Mouse (Mus musculus) lung, embryonic 14.5 days (tissue): ENCODE measurements around the gene Tspan9. TPM values are rescaled to one million over a fixed set of nuclear protein-coding genes. Genes with fewer than 3 reads are reported as not detected.

Experiments used
- ATAC-seq: fragments of 200-750 bp; cut with Nextera tagmentation; 2 replicates; pipeline ENCODE4 v1.8.0; 2017; ENCODE audit warnings: mild to moderate bottlenecking, moderate TSS enrichment, moderate library complexity; ENCODE audit not compliant: insufficient read depth
- DNase-seq: peaks from one replicate; pipeline ENCODE4 v3.0.0-alpha.2; 2015
- H3K27ac ChIP-seq: fragments of 300-500 bp; sonication (generic); 2 replicates; pipeline ENCODE4 v1.5.1; 2014; ENCODE audit warnings: low read depth, mild to moderate bottlenecking, moderate library complexity
- H3K27me3 ChIP-seq: fragments of 300-500 bp; sonication (generic); 2 replicates; pipeline ENCODE4 v1.6.1; 2014; ENCODE audit warnings: low read length, control low read depth; ENCODE audit not compliant: insufficient read depth
- H3K36me3 ChIP-seq: fragments of 300-500 bp; sonication (generic); 2 replicates; pipeline ENCODE4 v1.6.1; 2014; ENCODE audit warnings: control low read depth; ENCODE audit not compliant: insufficient read depth
- H3K4me1 ChIP-seq: fragments of 300-500 bp; sonication (generic); 2 replicates; pipeline ENCODE4 v1.6.1; 2014; ENCODE audit warnings: antibody characterized with exemption, control low read depth; ENCODE audit not compliant: insufficient read depth
- H3K4me2 ChIP-seq: fragments of 300-500 bp; sonication (generic); 2 replicates; pipeline ENCODE4 v1.6.1; 2014; ENCODE audit warnings: mild to moderate bottlenecking
- H3K4me3 ChIP-seq: fragments of 300-500 bp; sonication (generic); 2 replicates; pipeline ENCODE4 v1.5.1; 2014; ENCODE audit warnings: low read depth, low read length
- H3K9ac ChIP-seq: fragments of 300-500 bp; sonication (generic); 2 replicates; pipeline ENCODE4 v1.6.1; 2014
- H3K9me3 ChIP-seq: fragments of 300-500 bp; sonication (generic); 2 replicates; pipeline ENCODE4 v1.6.1; 2016; ENCODE audit warnings: low read depth, low read length, control low read depth
- CTCF ChIP-seq: IDR thresholded peaks from 2 replicates; pipeline ENCODE4 v1.5.1; 2016; ENCODE audit warnings: antibody characterized with exemption, low read depth
- WGBS: fragments of 180-500 bp; shearing (Covaris S2); extraction: QIAGEN DNeasy Blood & Tissue Kit; methylation state at CpG from one replicate; pipeline ENCODE4 v1.1.7; 2014; 5-methylcytosine and 5-hydroxymethylcytosine counted together
- polyA plus RNA-seq: library from polyadenylated mRNA; unstranded; fragments of >200 nt; fragmentation: Nextera tagmentation; extraction: Ambion mirVana; gene quantifications from 2 replicates; pipeline ENCODE4 v1.2.1, GENCODE M21; 2014

Gene Tspan9
- polyA plus RNA-seq, 1 experiment from 2014 or later, result 118 TPM

- DNase-seq, result no peak
- no peak overlapping the region for H3K9ac ChIP-seq
Observed at GRCm38 (mm10) chr6:128010135-128010971, 133.0 kb downstream of the Tspan9 start.

GRCm38 (mm10) chr6:128007982-128008562, 135.3 kb downstream of the Tspan9 start:
- 66% methylated on average over 5 of the region's 5 CpGs for WGBS
- peaks cover 11% of the 10 kb centered on the region for H3K4me1 ChIP-seq

More at GRCm38 (mm10) chr6:128010135-128010971, 133.0 kb downstream of the Tspan9 start:
- no peaks in the 10 kb centered on the region for H3K27me3 ChIP-seq
- no peak for TF ChIP-seq CTCF
- no peaks in the 10 kb centered on the region for H3K9me3 ChIP-seq
- no peak overlapping the region for H3K4me3 ChIP-seq
- H3K4me2 ChIP-seq, result no peak overlapping the region
- peaks cover 9% of the 10 kb centered on the region for H3K4me1 ChIP-seq
- no peak for ATAC-seq
- no peaks in the 10 kb centered on the region for H3K36me3 ChIP-seq
- H3K27ac ChIP-seq, result peak overlapping the region; percentile 26; the same call in 1 of the 2 replicates
- 57% methylated on average over 11 of the region's 11 CpGs for WGBS

GRCm38 (mm10) chr6:128007241-128007701, 136.1 kb downstream of the Tspan9 start:
- Histone ChIP-seq H3K4me3 (no peak overlapping the region), H3K36me3 (no peaks in the 10 kb centered on the region), H3K9ac (no peak overlapping the region), H3K4me2 (no peak overlapping the region), H3K4me1 (peaks cover 13% of the 10 kb centered on the region), H3K27me3 (no peaks in the 10 kb centered on the region), H3K27ac (peak overlapping the region; percentile 38; the same call in 1 of the 2 replicates), H3K9me3 (no peaks in the 10 kb centered on the region)
- TF ChIP-seq CTCF, result no peak
- no peak for ATAC-seq
- no peak for DNase-seq
- 61% methylated on average over 12 of the region's 12 CpGs for WGBS

More at GRCm38 (mm10) chr6:128007982-128008562, 135.3 kb downstream of the Tspan9 start:
- TF ChIP-seq CTCF, result no peak
- Histone ChIP-seq H3K36me3 (no peaks in the 10 kb centered on the region), H3K27ac (no peak overlapping the region), H3K9ac (no peak overlapping the region), H3K27me3 (no peaks in the 10 kb centered on the region), H3K9me3 (no peaks in the 10 kb centered on the region), H3K4me2 (no peak overlapping the region), H3K4me3 (no peak overlapping the region)
- no peak for DNase-seq
- no peak for ATAC-seq

GRCm38 (mm10) chr6:128006156-128006555, 137.2 kb downstream of the Tspan9 start:
- Histone ChIP-seq H3K9ac (no peak overlapping the region), H3K36me3 (no peaks in the 10 kb centered on the region), H3K4me2 (no peak overlapping the region), H3K27me3 (no peaks in the 10 kb centered on the region), H3K4me1 (peaks cover 11% of the 10 kb centered on the region; the same call in 1 of the 2 replicates), H3K27ac (no peak overlapping the region), H3K9me3 (no peaks in the 10 kb centered on the region), H3K4me3 (no peak overlapping the region)
- TF ChIP-seq CTCF, result no peak
- DNase-seq (peak; percentile 43), ATAC-seq (no peak)
- WGBS, result 26% methylated on average over 8 of the region's 8 CpGs

- Histone ChIP-seq H3K4me1 (peaks cover 11% of the 10 kb centered on the region; the same call in 1 of the 2 replicates), H3K27ac (no peak overlapping the region; the same call in 1 of the 2 replicates), H3K27me3 (no peaks in the 10 kb centered on the region), H3K9ac (no peak overlapping the region), H3K4me2 (no peak overlapping the region), H3K36me3 (no peaks in the 10 kb centered on the region), H3K9me3 (no peaks in the 10 kb centered on the region), H3K4me3 (no peak overlapping the region)
- no peak for ATAC-seq
- no peak for TF ChIP-seq CTCF
- DNase-seq, result no peak
- WGBS, result 60% methylated on average over 16 of the region's 16 CpGs
Observed at GRCm38 (mm10) chr6:128004544-128004943, 138.8 kb downstream of the Tspan9 start.

- H3K27ac ChIP-seq, result peak overlapping the region; percentile 73
- H3K4me3 ChIP-seq, result no peak overlapping the region
- WGBS, result 40% methylated on average over 5 of the region's 5 CpGs
- H3K9ac ChIP-seq, result no peak overlapping the region
- no peak overlapping the region for H3K4me2 ChIP-seq
- no peaks in the 10 kb centered on the region for H3K27me3 ChIP-seq
- no peaks in the 10 kb centered on the region for H3K36me3 ChIP-seq
- ATAC-seq (peak; percentile 54), DNase-seq (peak; percentile 79)
- TF ChIP-seq CTCF, result no peak
- H3K9me3 ChIP-seq, result no peaks in the 10 kb centered on the region
- H3K4me1 ChIP-seq, result peaks cover 11% of the 10 kb centered on the region; the same call in 1 of the 2 replicates
Observed at GRCm38 (mm10) chr6:128003542-128003941, 139.9 kb downstream of the Tspan9 start.

GRCm38 (mm10) chr6:128002667-128003066, 140.7 kb downstream of the Tspan9 start:
- H3K4me1 ChIP-seq, result peaks cover 11% of the 10 kb centered on the region; the same call in 1 of the 2 replicates
- 68% methylated on average over 4 of the region's 4 CpGs for WGBS
- no peaks in the 10 kb centered on the region for H3K36me3 ChIP-seq
- no peak for TF ChIP-seq CTCF
- no peaks in the 10 kb centered on the region for H3K9me3 ChIP-seq
- no peak overlapping the region for H3K4me3 ChIP-seq
- H3K9ac ChIP-seq, result no peak overlapping the region
- no peak overlapping the region for H3K4me2 ChIP-seq
- ATAC-seq, result no peak
- peak overlapping the region; percentile 34; the same call in 1 of the 2 replicates for H3K27ac ChIP-seq
- no peak for DNase-seq
- no peaks in the 10 kb centered on the region for H3K27me3 ChIP-seq
